Mouse (Mus musculus): ENCODE results near the gene Thap4. TPM values are rescaled to one million over a fixed set of nuclear protein-coding genes. Genes with fewer than 3 reads are reported as not detected.

Gene Thap4
- total RNA-seq, 2 experiments from 2014 or later = 61.0 to 63.9 TPM

DNA sequence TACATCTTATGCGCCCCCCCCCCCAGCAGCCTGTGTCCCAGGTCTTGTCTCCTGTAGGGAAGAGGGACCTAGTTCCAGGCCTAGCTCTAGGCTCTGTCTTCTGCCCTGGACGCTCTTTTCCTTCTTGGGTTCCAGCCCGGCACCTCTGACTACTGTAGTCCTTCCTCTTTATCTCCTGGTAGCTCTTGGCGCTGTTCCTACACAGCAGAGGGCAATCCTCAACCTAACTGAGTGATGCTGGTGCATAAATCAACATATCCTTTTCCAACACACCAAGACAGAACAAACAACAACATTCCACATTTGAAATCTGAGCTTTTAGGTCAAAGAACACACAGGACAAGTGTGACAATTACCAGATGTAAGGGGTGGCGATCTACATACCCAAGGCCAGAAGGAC lies 8.5 kb downstream of the Thap4 start:
- no peak for DNase-seq

DNA sequence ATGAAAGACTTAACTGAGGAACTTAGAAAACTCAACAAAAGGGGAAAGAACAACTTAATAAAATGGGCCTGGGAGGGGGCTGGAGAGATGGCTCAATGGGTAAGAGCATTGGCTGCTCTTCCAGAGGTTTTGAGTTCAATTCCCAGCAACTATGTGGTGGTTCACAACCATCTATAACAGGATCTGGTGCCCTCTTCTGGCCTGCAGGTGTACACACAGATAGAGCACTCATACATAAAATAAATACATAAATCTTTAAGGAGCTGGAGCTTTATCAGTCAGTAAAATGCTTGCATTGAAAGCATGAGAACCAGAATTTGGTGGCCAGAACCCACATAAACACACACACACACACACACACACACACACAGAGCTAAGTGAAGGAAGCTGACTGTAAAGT lies 11.8 kb downstream of the Thap4 start:
- DNase-seq = no peak

DNA sequence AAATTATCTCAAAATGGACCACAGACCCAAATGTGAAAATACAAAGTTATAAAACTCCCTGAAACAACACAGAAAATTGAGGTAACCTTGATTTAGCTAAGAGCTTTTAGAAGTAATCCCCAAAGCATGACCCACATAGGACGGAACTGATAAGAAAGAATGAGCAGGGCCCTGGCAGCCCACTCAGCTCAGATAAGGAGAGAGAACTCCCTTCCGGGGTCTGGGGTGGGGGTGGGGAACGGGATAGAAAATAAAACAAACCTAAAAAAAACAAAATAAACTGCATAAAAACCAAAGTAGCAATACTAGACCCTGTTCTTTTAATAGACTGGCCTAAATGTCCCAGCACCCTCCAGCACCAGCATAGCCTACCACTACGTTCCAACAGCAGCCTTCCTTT lies 12.7 kb downstream of the Thap4 start:
- DNase-seq = no peak

DNA sequence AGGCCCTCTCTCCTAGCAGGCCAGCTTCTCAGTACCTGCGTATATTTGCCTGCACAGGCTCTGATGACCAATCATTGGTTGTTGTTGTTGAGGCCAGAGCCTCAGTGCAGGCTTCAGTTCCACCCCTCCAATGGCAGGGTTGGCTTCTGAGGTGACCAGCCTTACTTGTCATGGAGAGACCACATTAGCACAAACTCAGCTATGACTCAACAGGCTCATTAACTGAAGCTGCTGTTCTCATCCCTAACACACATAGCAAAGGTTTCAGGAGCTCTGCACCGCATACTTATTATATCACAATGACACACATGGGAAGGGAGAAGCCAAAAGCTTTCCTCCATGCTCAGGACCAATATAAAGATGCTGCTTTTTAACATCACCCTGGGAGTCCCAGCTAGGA lies 14.0 kb downstream of the Thap4 start:
- DNase-seq = no peak

DNA sequence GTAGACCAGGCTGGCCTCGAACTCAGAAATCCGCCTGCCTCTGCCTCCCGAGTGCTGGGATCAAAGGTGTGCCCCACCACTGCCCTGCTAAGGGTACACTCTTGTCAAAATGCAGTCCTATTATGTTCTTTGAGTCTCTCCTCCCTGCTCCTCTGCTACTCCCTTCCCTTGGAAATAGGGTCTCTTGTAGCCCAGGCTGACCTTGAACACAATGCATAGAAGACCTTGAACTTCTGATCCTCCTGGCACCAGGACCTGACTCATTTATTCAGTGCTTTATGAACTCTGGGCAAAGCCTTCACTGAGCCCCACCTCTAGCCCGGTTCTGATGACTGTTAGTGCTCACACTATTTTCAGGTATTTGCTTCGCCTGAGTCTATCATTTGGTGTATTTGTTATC lies 17.0 kb downstream of the Thap4 start:
- no peak for DNase-seq

DNA sequence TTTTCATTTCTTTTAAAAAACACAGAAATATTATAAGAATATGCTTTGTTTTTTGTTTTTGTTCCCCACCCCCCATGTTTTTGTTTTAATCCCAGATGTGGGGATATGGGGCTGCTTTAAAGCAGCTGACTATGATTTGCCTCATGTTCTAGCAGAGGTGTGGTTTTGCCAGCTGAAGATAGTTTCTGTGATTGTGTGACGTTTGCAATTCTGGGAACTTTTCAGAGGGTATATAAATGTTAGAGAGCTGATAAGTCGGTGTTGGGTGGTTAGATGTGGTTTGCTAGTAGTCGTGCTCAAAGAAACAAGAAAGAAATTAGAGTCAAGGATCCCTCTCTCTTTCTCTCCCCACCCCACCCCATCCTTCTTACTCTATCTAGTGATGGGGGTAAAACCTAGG lies 18.8 kb downstream of the Thap4 start:
- DNase-seq = no peak

DNA sequence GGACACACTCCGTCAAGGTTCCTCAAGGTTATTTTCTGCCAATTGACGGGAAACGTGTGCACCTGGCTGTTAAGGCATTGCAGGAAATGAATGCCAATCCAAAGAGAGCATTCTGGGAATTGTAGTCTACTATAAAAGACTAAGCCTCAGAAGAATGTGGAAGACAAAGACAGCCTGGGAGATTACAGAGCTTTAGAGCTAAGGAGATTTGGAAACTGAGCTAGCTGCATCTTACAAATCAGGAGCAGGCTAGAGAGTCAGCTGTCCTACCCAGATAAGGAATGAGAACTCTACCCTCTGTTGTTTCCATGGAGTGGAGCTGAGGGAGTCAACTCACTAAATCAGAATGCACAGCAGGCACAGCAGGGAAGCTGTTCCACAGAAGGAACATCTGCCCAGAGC lies 22.8 kb downstream of the Thap4 start:
- DNase-seq = no peak

DNA sequence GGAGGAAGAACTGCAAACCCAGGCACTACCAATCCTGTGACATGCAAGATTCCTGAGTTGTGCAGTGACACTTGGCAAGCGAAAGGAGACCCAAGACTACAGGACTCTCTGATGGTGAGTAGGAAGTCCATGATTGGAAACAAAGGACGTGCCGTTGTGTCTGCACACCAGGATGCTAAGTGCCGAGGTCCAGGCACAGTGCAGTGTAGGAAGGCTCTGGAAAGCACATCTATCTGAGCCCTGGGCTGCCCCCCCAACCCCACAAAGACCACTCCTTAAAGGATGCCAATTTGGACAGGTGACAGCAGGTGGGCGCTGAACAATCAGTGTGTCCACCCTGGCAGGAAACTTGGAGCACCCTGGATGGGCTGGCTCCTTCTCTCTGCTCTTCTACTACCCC lies 23.6 kb downstream of the Thap4 start:
- no peak for DNase-seq

DNA sequence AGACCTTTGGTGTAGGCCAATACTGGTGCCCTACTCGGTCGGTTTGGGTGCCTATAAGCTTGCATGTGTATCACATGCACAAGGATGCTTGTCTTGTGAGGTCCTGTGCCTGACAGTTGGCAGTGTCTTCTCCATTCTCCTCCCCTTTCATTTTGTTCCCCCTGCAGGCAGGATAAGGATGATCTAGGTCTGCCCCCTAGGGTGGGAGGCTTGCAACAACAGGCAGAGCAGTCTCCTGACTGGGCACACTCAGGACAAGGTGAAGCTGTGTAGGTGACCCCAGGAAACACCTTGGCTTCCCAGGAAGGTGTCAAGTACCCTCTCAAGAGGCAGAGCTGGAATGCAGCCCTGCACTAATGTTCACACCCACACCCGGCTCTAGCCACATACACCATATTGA lies 27.7 kb downstream of the Thap4 start:
- DNase-seq = peak; percentile 32

DNA sequence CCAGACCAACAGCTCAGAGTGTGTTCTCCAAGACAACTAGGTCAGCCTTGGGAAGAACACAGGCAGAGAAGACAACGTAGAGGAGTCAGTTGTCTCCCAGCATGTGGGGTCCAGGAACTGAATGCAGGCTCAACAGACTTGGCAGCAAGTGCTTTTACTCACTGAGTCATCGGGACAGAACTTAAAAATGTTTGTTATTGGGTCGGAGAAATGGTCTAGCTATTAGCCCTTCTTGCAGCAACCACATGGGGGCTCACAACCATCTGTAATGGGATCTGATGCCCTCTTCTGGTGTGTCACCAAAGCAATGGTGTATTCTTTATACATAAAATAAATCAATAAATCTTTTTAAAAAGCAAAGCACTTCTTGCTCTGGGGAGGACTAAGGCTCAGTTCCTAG lies 28.5 kb downstream of the Thap4 start:
- DNase-seq = no peak

DNA sequence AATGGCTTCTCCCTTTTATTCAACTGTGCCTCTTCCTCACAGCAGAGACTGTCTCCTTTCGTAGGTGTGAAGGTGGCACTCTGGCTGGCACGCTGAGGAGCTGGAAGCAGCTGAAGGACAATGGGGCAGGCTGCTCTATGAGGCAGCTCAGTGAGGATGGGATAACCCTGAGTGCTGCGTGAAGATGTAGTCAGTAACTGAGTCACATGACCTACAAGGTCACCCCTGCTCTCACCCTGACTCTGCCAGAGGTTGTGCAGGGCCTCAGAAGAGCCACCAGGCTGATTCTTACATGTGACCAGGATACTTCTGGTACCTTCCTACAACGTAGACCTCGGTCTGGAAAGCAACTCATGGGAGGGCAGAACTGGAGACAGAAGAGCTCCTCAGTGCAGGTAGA lies 29.0 kb downstream of the Thap4 start:
- no peak for DNase-seq

DNA sequence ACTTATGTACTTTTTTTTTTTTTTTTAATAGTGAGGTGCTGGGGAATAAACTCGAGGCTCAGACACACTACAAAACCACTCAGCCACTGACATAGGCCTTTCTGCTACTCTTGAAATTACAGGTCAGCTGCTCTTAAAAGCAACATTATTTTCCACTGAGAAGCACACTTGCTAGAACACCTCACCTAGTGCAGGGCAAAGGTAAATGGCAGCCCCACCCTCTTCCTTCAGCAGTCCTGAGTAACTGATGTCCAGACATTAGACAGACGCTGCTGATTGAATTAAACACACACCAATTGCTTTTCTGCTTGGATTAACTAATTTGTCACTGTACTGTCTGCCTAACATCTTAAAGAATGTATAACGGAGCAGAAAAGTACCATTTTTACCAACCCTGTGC lies 30.0 kb downstream of the Thap4 start:
- no peak for DNase-seq

DNA sequence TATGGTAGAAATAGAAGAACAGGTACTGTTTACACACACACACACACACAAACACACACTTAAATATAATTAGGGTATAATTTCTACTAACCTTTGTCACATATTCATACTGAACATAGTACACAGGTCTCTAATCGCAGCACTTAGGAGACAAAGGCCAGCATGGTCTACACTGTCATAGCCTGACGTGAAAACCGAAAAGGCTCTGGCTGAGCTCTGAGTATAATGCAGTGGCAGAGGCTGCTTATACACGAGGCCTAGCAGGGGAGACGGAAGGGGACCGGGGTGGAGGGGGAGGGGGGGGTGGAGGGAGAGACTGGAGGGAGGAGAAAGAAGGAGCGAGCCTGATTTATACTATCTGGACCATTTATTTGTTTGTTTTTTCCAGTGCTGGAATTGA lies 33.1 kb downstream of the Thap4 start:
- DNase-seq = no peak

DNA sequence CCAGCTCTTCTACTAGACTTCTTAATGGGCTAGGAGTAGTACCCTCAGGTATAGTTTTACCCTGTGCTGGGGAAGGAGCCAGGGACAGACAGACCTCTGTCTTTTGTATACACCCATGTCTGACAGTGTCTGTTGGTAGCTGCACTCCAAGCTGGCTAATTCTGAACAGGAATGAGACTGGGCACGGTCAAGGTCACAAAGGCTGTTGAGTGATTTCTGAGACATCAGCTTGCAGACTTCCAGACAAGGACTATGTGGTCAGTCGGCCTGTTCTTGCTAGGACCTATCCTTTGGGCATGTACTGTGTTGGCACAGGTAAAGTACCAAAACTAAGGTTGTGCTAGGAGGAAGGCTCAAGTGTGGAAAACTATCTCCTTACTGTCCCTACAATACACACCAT lies 38.5 kb downstream of the Thap4 start:
- no peak for DNase-seq

DNA sequence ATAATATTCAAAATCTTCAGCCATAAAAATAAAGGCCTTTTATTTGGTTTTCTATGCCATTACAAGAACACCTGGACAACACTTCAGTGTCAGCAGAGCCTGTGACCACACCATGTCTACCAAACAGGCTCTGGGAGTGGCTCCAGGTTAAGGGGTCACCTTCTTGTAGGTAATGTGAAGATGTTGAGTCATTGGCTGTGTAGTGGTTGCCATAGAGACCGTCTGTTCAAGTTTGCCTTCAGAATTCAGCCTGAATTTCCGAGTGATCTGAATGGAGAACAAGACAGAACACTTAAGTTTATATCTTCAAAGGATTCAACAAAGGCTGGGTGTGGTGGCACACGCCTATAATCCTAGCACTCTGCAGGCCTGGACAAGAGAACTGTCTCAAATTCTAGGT lies 49.3 kb downstream of the Thap4 start:
- DNase-seq = no peak

DNA sequence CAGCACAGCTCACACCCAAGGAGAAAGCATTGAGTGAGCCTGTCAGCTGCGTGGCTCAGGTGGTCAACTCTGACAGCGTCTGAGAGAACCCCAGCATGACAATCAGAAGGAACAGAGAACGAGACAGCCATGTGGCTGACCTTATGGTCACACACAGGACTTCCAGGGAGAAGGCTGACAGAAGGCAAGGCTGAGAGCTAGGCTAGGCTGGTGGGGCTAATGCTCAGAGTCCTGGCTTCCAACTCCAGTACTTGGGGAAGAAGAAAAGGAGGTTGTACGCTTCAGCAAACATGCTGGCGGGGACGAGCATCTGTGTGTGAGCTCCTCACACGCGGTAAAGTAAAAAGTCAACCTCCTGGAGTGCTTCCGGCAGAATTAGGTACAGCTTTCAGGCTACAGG lies 50.3 kb downstream of the Thap4 start:
- DNase-seq = no peak

DNA sequence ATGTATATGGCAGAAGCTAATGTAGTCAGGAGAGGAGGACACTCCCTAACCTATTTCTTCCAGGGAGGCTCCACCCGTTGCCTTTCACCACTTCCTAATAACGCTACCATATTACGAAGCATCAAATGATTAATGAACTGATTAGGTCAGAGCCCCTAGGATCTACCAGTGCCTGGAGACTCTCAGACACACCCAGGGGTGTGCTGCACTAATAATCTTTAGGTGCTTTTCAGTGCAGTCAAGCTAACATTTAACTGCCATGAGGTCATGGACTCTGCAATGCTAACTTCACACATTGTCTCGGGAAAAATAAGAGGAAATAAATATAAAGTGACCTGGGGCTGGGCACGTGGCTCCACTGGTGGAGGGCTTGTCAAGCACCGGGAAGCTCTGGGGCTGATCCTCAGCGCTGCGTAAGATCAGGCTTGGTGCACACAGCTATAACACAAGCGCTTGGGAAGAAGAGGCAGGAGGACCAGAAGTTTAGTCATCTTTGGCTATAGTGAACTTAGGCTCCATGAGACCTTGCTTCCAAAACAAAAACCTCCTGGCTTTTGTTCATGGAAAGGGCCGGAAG lies 51.1 kb downstream of the Thap4 start:
- DNase-seq = no peak

DNA sequence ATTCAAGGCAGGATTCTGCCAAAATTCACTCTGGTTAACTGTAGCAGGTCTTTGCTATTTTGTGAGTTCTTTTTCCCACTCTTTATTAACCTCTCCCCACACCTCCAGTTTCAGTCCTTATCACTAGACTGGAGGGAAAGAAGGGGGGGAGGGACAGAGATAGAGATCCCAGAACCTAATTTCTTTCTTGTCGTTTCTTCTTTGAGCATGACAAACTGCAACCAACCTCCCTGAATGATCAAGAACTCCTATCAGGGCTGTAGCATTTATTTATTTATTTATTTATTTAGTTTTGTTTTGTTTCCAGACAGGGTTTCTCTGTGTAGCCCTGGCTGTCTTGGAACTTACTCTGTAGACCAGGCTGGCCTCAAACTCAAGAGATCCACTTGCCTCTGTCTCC lies 52.6 kb downstream of the Thap4 start:
- no peak for DNase-seq

DNA sequence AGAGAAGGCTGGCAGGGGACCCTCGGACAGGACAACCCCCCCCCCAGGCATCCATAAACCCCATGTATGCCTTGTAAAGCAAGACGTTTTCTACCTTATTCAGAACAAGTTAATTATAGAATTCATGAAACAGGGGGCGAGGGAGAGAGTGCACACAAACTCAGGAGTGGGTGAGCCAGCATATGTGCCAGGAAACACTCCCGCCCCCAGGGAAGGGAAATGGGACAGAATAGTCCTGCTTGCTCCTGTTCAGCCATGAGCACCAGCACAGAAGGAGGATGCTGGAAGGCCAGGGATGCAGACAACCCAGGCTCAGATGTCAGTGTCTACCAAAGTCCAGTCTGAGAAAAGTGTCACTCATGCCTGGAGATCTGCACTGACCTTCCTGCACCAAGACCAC lies 55.5 kb downstream of the Thap4 start:
- no peak for DNase-seq

DNA sequence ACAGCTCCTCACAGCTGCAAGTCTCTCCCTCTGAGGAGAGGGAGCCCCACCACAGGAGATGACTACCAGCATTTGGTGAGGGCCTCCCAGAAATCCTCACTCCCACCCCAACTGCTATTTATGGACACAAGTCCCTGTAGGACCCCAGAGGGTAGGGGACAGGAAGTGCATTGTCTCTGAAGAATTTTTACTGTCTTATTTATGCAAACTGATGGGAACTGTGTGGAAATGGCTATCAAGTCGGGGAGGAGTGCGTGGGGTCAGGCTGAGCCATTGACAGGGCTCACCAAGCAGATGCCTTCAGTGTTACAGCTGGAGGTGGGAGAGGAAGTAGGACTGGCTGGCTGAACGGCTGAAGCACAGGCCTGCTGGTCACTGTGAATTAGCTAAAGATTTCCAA lies 57.3 kb downstream of the Thap4 start:
- no peak for DNase-seq

DNA sequence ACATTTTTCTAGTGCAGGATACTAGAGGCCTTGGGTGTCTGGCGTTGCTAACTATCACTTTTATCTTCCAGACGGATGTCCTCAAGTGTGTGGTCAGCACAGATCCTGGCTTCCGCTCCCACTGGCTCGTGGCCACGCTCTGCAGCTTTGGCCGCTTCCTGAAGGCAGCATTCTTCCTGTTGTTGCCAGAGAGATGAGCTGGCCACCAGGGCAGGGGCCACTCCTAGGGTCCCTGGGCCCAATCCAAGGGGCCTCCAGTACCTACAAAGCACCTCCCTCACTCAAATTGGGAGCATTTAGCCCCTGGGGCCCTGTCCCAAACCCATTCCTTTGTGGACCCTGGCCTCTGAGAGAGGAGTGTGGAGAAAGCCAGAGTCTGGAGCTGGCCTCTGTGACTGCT lies 59.7 kb downstream of the Thap4 start:
- DNase-seq = peak; percentile 80

DNA sequence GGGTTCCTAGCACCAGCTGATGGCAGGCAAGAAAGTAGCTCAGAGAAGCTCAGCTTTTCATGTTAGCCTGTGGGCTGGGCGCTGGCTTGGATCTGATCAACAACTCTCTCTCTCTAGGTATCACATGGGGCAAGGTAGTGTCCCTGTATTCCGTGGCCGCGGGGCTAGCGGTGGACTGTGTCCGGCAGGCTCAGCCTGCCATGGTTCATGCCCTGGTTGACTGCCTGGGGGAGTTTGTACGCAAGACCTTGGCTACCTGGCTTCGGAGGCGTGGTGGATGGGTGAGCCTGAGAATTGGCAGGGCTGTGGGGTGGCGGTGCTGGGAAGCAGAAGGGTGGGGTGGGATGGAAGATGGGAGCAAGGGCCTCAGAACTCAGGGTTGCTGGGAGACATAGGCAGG lies 60.7 kb downstream of the Thap4 start:
- DNase-seq = no peak

DNA sequence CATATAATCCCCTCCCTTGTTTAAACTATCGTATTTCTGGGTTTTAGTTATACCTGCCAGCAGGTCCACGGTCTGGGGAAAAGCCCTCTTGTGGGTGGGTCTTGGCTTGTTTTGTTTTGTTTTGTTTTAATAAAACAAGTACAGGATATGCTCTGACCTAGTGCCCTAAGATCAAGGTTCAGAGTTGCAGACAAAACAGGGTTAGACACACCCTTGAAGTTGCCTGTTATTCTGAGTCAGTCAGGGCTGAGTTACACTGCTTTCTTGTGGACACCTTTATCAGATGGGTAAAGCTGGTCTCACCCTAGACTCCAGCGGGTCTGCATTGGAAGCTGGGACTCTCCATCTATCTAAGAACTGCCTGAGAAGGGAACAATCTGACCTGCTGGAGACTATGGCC lies 61.2 kb downstream of the Thap4 start:
- no peak for DNase-seq

DNA sequence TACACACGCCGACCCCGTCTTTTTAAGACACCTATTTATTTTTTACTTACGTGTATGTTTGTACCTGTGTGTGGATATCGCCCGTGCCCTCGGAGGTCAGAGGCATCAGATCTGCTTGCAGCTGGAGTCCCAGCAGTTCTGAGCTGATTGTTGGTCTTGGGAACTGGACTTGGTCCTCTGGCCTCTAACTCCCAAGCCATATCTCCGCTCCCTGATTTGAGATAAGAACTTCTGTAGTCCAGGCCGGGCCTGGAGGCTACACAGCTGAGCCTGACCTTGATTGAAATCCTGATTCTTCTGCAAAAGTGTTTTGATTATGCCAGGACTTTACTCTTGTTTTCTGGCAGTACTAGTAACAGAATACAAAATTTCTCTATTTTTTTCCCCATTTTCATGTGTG lies 61.9 kb downstream of the Thap4 start:
- DNase-seq = no peak

DNA sequence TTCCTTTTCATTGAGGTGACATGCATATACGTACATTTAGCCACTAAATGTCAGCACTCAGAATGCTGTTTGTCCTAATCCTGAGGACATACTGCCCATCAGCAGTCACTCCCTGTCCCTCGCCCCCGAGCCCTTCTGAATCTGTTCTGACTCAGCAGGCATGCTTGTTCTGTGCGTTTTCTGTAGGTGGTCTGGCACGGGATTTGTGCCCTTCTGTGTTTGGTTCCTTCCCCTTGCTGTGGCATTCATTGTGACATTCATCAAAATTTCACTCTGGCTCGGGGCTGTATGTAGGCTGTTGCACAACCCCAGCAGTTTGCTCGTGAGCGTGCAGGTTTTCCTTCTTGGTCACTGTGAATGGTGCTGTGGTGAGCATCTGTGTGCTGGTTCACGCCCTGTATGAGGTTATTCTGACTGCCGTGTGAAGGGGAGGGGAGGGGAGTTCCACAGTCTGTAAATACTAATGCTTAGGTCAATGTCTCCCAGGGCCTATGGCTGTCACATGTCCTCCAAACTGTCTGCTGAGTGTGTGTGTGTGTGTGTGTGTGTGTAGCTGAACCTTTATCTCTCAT lies 62.8 kb downstream of the Thap4 start:
- no peak for DNase-seq
